Mouse (Mus musculus): ENCODE results near the gene Olfr1215.

DNA sequence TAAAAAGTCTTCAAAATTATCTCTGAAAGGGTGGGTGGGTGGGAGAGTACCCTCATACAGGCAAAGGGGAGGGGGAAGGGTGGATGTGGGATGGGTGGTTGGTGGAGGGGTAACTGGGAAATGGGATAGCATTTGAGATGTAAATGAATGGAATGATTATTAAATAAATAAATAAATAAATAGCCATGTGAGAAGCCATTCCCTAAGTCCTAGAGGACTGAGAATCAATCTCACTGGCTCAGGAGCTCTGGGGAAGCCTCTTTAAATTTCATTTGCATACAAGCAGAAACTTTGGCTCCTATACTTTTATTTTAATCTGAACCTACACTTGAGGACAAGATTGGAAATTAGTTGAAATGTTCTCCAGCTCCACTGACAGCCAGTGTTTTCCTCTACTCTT, 53.1 kb downstream of the Olfr1215 start, which contains the start of gene Olfr1212:
- TF ChIP-seq CTCF (IDR thresholded peaks at IDR 0.05; ENCODE audit: borderline replicate concordance, insufficient read depth, low read length), result no peak
- no peak for TF ChIP-seq POLR2A (IDR thresholded peaks at IDR 0.05; ENCODE audit: low read depth, low read length)
